Mouse (Mus musculus) neural tube, embryonic 14.5 days (tissue): ENCODE measurements around the gene Gmeb1. TPM values are rescaled to one million over a fixed set of nuclear protein-coding genes. Genes with fewer than 3 reads are reported as not detected.
"Not testable (repeated sequence)": the region's sequence is repeated elsewhere in the genome, so short reads cannot be mapped to it uniquely, and the experiment has no call there.

ENCODE experiments used
- ATAC-seq: fragments of 200-750 bp; cut with Nextera tagmentation; 2 replicates; pipeline ENCODE4 v1.8.0; 2017; ENCODE audit warnings: low read depth, mild to moderate bottlenecking, moderate TSS enrichment, moderate library complexity
- H3K27ac ChIP-seq: fragments of 300-500 bp; sonication (generic); 2 replicates; pipeline ENCODE4 v1.5.1; 2014; ENCODE audit warnings: low read depth, mild to moderate bottlenecking, control low read depth, low read length, moderate library complexity, mixed read lengths
- H3K27me3 ChIP-seq: fragments of 300-500 bp; sonication (generic); 2 replicates; pipeline ENCODE4 v1.6.1; 2014; ENCODE audit warnings: low read length; ENCODE audit not compliant: control insufficient read depth, insufficient read depth
- H3K36me3 ChIP-seq: fragments of 300-500 bp; sonication (generic); 2 replicates; pipeline ENCODE4 v1.6.1; 2014; ENCODE audit warnings: low read length, mixed read lengths; ENCODE audit not compliant: control insufficient read depth, insufficient read depth
- H3K4me1 ChIP-seq: fragments of 300-500 bp; sonication (generic); 2 replicates; pipeline ENCODE4 v1.6.1; 2014; ENCODE audit warnings: low read length; ENCODE audit not compliant: control insufficient read depth, insufficient read depth
- H3K4me2 ChIP-seq: fragments of 300-500 bp; sonication (generic); 2 replicates; pipeline ENCODE4 v1.6.1; 2014; ENCODE audit warnings: mild to moderate bottlenecking, low read depth, low read length, control low read depth
- H3K4me3 ChIP-seq: fragments of 300-500 bp; sonication (generic); 2 replicates; pipeline ENCODE4 v1.5.1; 2014; ENCODE audit warnings: low read depth, low read length, control low read depth, mixed read lengths
- H3K9ac ChIP-seq: fragments of 300-500 bp; sonication (generic); replicated peaks from 2 replicates; pipeline ENCODE4 v1.6.1; 2014; ENCODE audit warnings: low read depth, mild to moderate bottlenecking, control low read depth, low read length, mixed read lengths
- H3K9me3 ChIP-seq: fragments of 300-500 bp; sonication (generic); 2 replicates; pipeline ENCODE4 v1.6.1; 2016; ENCODE audit warnings: low read length; ENCODE audit not compliant: control insufficient read depth
- WGBS: fragments of 180-500 bp; shearing (Covaris S2); extraction: QIAGEN DNeasy Blood & Tissue Kit; methylation state at CpG from one replicate; pipeline ENCODE4 v1.1.7; 2014; 5-methylcytosine and 5-hydroxymethylcytosine counted together
- polyA plus RNA-seq: library from polyadenylated mRNA; unstranded; fragments of >200 nt; fragmentation: Nextera tagmentation; extraction: Ambion mirVana; gene quantifications from 2 replicates; pipeline ENCODE4 v1.2.1, GENCODE M21; 2014

Gmeb1 gene
- polyA plus RNA-seq, 1 experiment from 2014 or later: 38.3 TPM

- 98% methylated on average over 3 of the region's 3 CpGs for WGBS
Observed at GRCm38 (mm10) chr4:132245643-132246042, 15.8 kb downstream of the Gmeb1 start.

GRCm38 (mm10) chr4:132241208-132241607 lies 20.2 kb downstream of the Gmeb1 start:
- Histone ChIP-seq H3K9ac (no peak overlapping the region), H3K4me1 (no peaks in the 10 kb centered on the region), H3K27ac (no peak overlapping the region), H3K9me3 (no peaks in the 10 kb centered on the region), H3K4me3 (no peak overlapping the region), H3K4me2 (no peak overlapping the region), H3K36me3 (peaks cover 36% of the 10 kb centered on the region), H3K27me3 (no peaks in the 10 kb centered on the region)
- WGBS: 100% methylated on average over 3 of the region's 3 CpGs
- ATAC-seq: no peak

More at GRCm38 (mm10) chr4:132245643-132246042, 15.8 kb downstream of the Gmeb1 start:
- no peak overlapping the region for H3K27ac ChIP-seq
- ATAC-seq: no peak
- H3K27me3 ChIP-seq: no peaks in the 10 kb centered on the region
- no peak overlapping the region for H3K4me2 ChIP-seq
- H3K36me3 ChIP-seq: peaks cover 29% of the 10 kb centered on the region
- no peak overlapping the region for H3K9ac ChIP-seq
- H3K9me3 ChIP-seq: no peaks in the 10 kb centered on the region
- no peak overlapping the region for H3K4me3 ChIP-seq
- no peaks in the 10 kb centered on the region for H3K4me1 ChIP-seq

- Histone ChIP-seq H3K4me3 (no peak overlapping the region), H3K4me2 (no peak overlapping the region), H3K27me3 (no peaks in the 10 kb centered on the region), H3K9ac (no peak overlapping the region), H3K36me3 (peaks cover 39% of the 10 kb centered on the region), H3K27ac (no peak overlapping the region), H3K4me1 (no peaks in the 10 kb centered on the region), H3K9me3 (no peaks in the 10 kb centered on the region)
- no peak for ATAC-seq
- 93% methylated on average over 3 of the region's 3 CpGs for WGBS
Observed at GRCm38 (mm10) chr4:132240367-132240766, 21.0 kb downstream of the Gmeb1 start.

- ATAC-seq: no peak
- no peak overlapping the region for H3K4me2 ChIP-seq
- H3K27ac ChIP-seq: no peak overlapping the region
- WGBS: 89% methylated on average over 4 of the region's 4 CpGs
- H3K4me3 ChIP-seq: no peak overlapping the region
- no peak overlapping the region for H3K9ac ChIP-seq
- H3K27me3 ChIP-seq: no peaks in the 10 kb centered on the region
- H3K36me3 ChIP-seq: peaks cover 47% of the 10 kb centered on the region
- H3K9me3 ChIP-seq: no peaks in the 10 kb centered on the region
- H3K4me1 ChIP-seq: no peaks in the 10 kb centered on the region
Observed at GRCm38 (mm10) chr4:132238356-132238755, 23.0 kb downstream of the Gmeb1 start.

- Histone ChIP-seq H3K9ac (no peak overlapping the region), H3K4me3 (no peak overlapping the region), H3K9me3 (no peaks in the 10 kb centered on the region), H3K27ac (no peak overlapping the region), H3K4me1 (no peaks in the 10 kb centered on the region), H3K4me2 (no peak overlapping the region), H3K36me3 (peaks cover 63% of the 10 kb centered on the region), H3K27me3 (no peaks in the 10 kb centered on the region)
- 99% methylated on average over 8 of the region's 8 CpGs for WGBS
- no peak for ATAC-seq
Observed at GRCm38 (mm10) chr4:132234710-132235109, 26.7 kb downstream of the Gmeb1 start.

- WGBS: 97% methylated on average over 5 of the region's 5 CpGs
- Histone ChIP-seq H3K4me1 (no peaks in the 10 kb centered on the region), H3K4me3 (no peak overlapping the region), H3K9ac (no peak overlapping the region), H3K9me3 (no peaks in the 10 kb centered on the region), H3K4me2 (no peak overlapping the region), H3K27ac (no peak overlapping the region), H3K36me3 (peaks cover 74% of the 10 kb centered on the region), H3K27me3 (no peaks in the 10 kb centered on the region)
- ATAC-seq: no peak
Observed at GRCm38 (mm10) chr4:132230422-132230821, 31.0 kb downstream of the Gmeb1 start.

- not testable (repeated sequence) for H3K4me1 ChIP-seq, H3K4me2 ChIP-seq, H3K4me3 ChIP-seq, ATAC-seq, H3K9ac ChIP-seq, H3K9me3 ChIP-seq, H3K27ac ChIP-seq, H3K27me3 ChIP-seq
- WGBS: 90% methylated on average over 5 of the region's 5 CpGs
- peaks cover 22% of the 10 kb centered on the region for H3K36me3 ChIP-seq
Observed at GRCm38 (mm10) chr4:132222001-132222400, 39.4 kb downstream of the Gmeb1 start.

GRCm38 (mm10) chr4:132218439-132218838 lies 43.0 kb downstream of the Gmeb1 start:
- H3K36me3 ChIP-seq, H3K4me1 ChIP-seq, H3K27ac ChIP-seq, H3K4me3 ChIP-seq, ATAC-seq, H3K9me3 ChIP-seq, H3K27me3 ChIP-seq, H3K4me2 ChIP-seq, H3K9ac ChIP-seq: not testable (repeated sequence)
- WGBS: 84% methylated on average over 6 of the region's 6 CpGs

GRCm38 (mm10) chr4:132217781-132218180 lies 43.6 kb downstream of the Gmeb1 start:
- no peak for ATAC-seq
- Histone ChIP-seq H3K4me3 (no peak overlapping the region), H3K27me3 (no peaks in the 10 kb centered on the region), H3K9ac (no peak overlapping the region), H3K9me3 (no peaks in the 10 kb centered on the region), H3K36me3 (no peaks in the 10 kb centered on the region), H3K4me2 (no peak overlapping the region), H3K4me1 (no peaks in the 10 kb centered on the region), H3K27ac (no peak overlapping the region)
- 92% methylated on average over 2 of the region's 2 CpGs for WGBS

GRCm38 (mm10) chr4:132216602-132217001 lies 44.8 kb downstream of the Gmeb1 start:
- no peaks in the 10 kb centered on the region for H3K9me3 ChIP-seq
- H3K27me3 ChIP-seq: no peaks in the 10 kb centered on the region
- no peak overlapping the region for H3K9ac ChIP-seq
- WGBS: 70% methylated on average over 1 of the region's 1 CpGs
- no peaks in the 10 kb centered on the region for H3K4me1 ChIP-seq
- H3K36me3 ChIP-seq: no peaks in the 10 kb centered on the region
- no peak overlapping the region for H3K4me3 ChIP-seq
- no peak for ATAC-seq
- no peak overlapping the region for H3K4me2 ChIP-seq
- no peak overlapping the region for H3K27ac ChIP-seq
